Mouse (Mus musculus): ENCODE results near the gene Mcub.

- no peak for TF ChIP-seq CHD2 (IDR thresholded peaks at IDR 0.05; ENCODE audit: low read depth, low read length)
- TF ChIP-seq HCFC1 (IDR thresholded peaks at IDR 0.05; ENCODE audit: borderline replicate concordance, insufficient read depth, low read length): no peak
- TF ChIP-seq ZNF384 (IDR thresholded peaks at IDR 0.05; ENCODE audit: low read depth, low read length): no peak
- TF ChIP-seq MAFK (IDR thresholded peaks at IDR 0.05; ENCODE audit: insufficient read depth, low read depth, low read length): no peak
These were observed 68.7 kb downstream of the Mcub start, which contains the start of gene Casp6 for GRCm38 (mm10) chr3:129901271-129901809.

All from ES-E14 (cell line).